Mouse (Mus musculus) forebrain, postnatal 0 days (tissue): ENCODE data around the gene Dapk3. TPM values are rescaled to one million over a fixed set of nuclear protein-coding genes. Genes with fewer than 3 reads are reported as not detected.

ENCODE experiments used
- ATAC-seq: fragments of 200-750 bp; cut with Nextera tagmentation; 2 replicates; pipeline ENCODE4 v1.8.0; 2017; ENCODE audit warnings: mild to moderate bottlenecking, moderate library complexity
- DNase-seq: peaks from one replicate; pipeline ENCODE4 v3.0.0-alpha.2; 2015
- H3K27ac ChIP-seq: fragments of 300-500 bp; sonication (generic); 2 replicates; pipeline ENCODE4 v1.5.1; 2014; ENCODE audit warnings: low read depth, mild to moderate bottlenecking, antibody characterized with exemption, low read length, moderate library complexity, mixed read lengths
- H3K27me3 ChIP-seq: fragments of 300-500 bp; sonication (generic); 2 replicates; pipeline ENCODE4 v1.6.1; 2014; ENCODE audit warnings: mild to moderate bottlenecking, low read length, mixed read lengths; ENCODE audit not compliant: insufficient read depth
- H3K36me3 ChIP-seq: fragments of 300-500 bp; sonication (generic); 2 replicates; pipeline ENCODE4 v1.6.1; 2014; ENCODE audit warnings: mild to moderate bottlenecking, moderate library complexity; ENCODE audit not compliant: insufficient read depth
- H3K4me1 ChIP-seq: fragments of 300-500 bp; sonication (generic); 2 replicates; pipeline ENCODE4 v1.6.1; 2014; ENCODE audit warnings: antibody characterized with exemption; ENCODE audit not compliant: insufficient read depth
- H3K4me2 ChIP-seq: fragments of 300-500 bp; sonication (generic); 2 replicates; pipeline ENCODE4 v1.6.1; 2014; ENCODE audit warnings: low read depth, mild to moderate bottlenecking, moderate library complexity
- H3K4me3 ChIP-seq: fragments of 300-500 bp; sonication (generic); 2 replicates; pipeline ENCODE4 v1.5.1; 2014; ENCODE audit warnings: low read depth, low read length, mixed read lengths
- H3K9ac ChIP-seq: fragments of 300-500 bp; sonication (generic); 2 replicates; pipeline ENCODE4 v1.6.1; 2014; ENCODE audit warnings: mild to moderate bottlenecking
- H3K9me3 ChIP-seq: fragments of 300-500 bp; sonication (generic); 2 replicates; pipeline ENCODE4 v1.6.1; 2016; ENCODE audit warnings: low read length
- CTCF ChIP-seq: sonication (generic); IDR thresholded peaks from 2 replicates; pipeline ENCODE4 v1.5.1; 2016; ENCODE audit warnings: antibody characterized with exemption, control low read depth, low read depth
- WGBS: fragments of 180-500 bp; shearing (Covaris S2); extraction: QIAGEN DNeasy Blood & Tissue Kit; methylation state at CpG from one replicate; pipeline ENCODE4 v1.1.7; 2014; 5-methylcytosine and 5-hydroxymethylcytosine counted together
- polyA plus RNA-seq: library from polyadenylated mRNA; unstranded; fragments of >200 nt; fragmentation: Nextera tagmentation; extraction: Ambion mirVana; gene quantifications from 2 replicates; pipeline ENCODE4 v1.2.1, GENCODE M21; 2015
- total RNA-seq: library from RNA; depleted of rRNA; stranded (reverse); fragments of >200 nt; gene quantifications from 2 replicates; pipeline ENCODE4 v1.2.3, GENCODE M21; 2014

Dapk3 gene
- total and polyA plus RNA-seq, 2 experiments from 2014 or later, result 58.1 to 64.6 TPM

GRCm38 (mm10) chr10:81189821-81190220 lies 7.0 kb downstream of the Dapk3 start:
- Histone ChIP-seq H3K4me1 (peaks cover 11% of the 10 kb centered on the region), H3K36me3 (peaks cover 29% of the 10 kb centered on the region), H3K4me2 (no peak overlapping the region), H3K9me3 (no peaks in the 10 kb centered on the region), H3K27ac (no peak overlapping the region), H3K27me3 (0 out of 2 replicates have a peak, but pooled peaks cover 7% of the 10 kb centered on the region), H3K9ac (no peak overlapping the region), H3K4me3 (no peak overlapping the region)
- no peak for TF ChIP-seq CTCF
- 83% methylated on average over 26 of the region's 26 CpGs for WGBS
- DNase-seq (no peak), ATAC-seq (no peak)

DNA sequence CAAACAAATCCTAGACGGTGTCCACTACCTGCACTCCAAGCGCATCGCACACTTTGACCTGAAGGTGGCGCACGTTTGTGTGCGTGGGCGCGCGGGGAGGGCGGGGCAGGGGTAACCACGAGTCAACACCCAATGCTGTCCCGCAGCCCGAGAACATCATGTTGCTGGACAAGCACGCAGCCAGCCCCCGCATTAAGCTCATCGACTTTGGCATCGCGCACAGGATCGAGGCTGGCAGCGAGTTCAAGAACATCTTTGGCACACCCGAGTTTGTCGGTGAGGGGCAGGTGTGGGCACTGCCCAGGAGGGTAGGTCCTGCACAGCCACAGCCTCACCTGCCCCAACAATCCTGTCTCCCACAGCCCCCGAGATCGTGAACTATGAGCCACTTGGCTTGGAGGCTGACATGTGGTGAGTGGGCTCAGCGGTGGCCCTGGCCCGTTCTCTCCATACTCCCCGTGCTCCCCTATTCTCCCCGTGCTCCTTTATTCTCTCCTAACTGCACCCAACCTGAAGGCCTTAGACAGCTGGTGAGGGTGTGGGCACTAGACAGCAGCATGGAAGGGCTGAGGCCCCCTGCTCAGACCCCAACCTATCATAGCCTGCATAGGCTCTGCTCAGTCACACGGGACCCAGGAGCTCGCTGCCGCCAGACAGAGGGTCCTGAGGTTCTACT lies 7.6 kb downstream of the Dapk3 start:
- peak; percentile 62 for TF ChIP-seq CTCF
- Histone ChIP-seq H3K9me3 (no peaks in the 10 kb centered on the region), H3K27ac (no peak overlapping the region), H3K27me3 (peaks cover 12% of the 10 kb centered on the region; the same call in 1 of the 2 replicates), H3K36me3 (peaks cover 23% of the 10 kb centered on the region), H3K9ac (no peak overlapping the region), H3K4me3 (no peak overlapping the region), H3K4me2 (no peak overlapping the region), H3K4me1 (peaks cover 11% of the 10 kb centered on the region)
- 71% methylated on average over 31 of the region's 31 CpGs for WGBS
- DNase-seq, result no peak
- ATAC-seq, result no peak

- H3K27ac ChIP-seq, result no peak overlapping the region
- H3K27me3 ChIP-seq, result peaks cover 15% of the 10 kb centered on the region; the same call in 1 of the 2 replicates
- WGBS, result 64% methylated on average over 6 of the region's 6 CpGs
- DNase-seq (no peak), ATAC-seq (no peak)
- no peaks in the 10 kb centered on the region for H3K9me3 ChIP-seq
- peak; percentile 45 for TF ChIP-seq CTCF
- H3K36me3 ChIP-seq, result peaks cover 19% of the 10 kb centered on the region; the same call in 1 of the 2 replicates
- no peak overlapping the region for H3K4me2 ChIP-seq
- no peak overlapping the region for H3K4me3 ChIP-seq
- H3K9ac ChIP-seq, result no peak overlapping the region
- H3K4me1 ChIP-seq, result peaks cover 11% of the 10 kb centered on the region
Measured at GRCm38 (mm10) chr10:81190912-81191321, 8.1 kb downstream of the Dapk3 start.

GRCm38 (mm10) chr10:81191342-81191982 lies 8.7 kb downstream of the Dapk3 start:
- H3K4me1 ChIP-seq, result peaks cover 11% of the 10 kb centered on the region
- no peak for DNase-seq
- no peak overlapping the region for H3K4me3 ChIP-seq
- ATAC-seq, result no peak
- peaks cover 16% of the 10 kb centered on the region; the same call in 1 of the 2 replicates for H3K27me3 ChIP-seq
- peaks cover 19% of the 10 kb centered on the region; the same call in 1 of the 2 replicates for H3K36me3 ChIP-seq
- no peak overlapping the region; the same call in 1 of the 2 replicates for H3K9ac ChIP-seq
- peak overlapping the region; percentile 96; the same call in 1 of the 2 replicates for H3K27ac ChIP-seq
- 91% methylated on average over 18 of the region's 18 CpGs for WGBS
- peak overlapping the region; percentile 95; the same call in 1 of the 2 replicates for H3K4me2 ChIP-seq
- TF ChIP-seq CTCF, result no peak
- no peaks in the 10 kb centered on the region for H3K9me3 ChIP-seq

- Histone ChIP-seq H3K4me1 (peaks cover 11% of the 10 kb centered on the region), H3K9ac (peak overlapping the region; percentile 54), H3K4me3 (peak overlapping the region; percentile 57), H3K9me3 (no peaks in the 10 kb centered on the region), H3K36me3 (peaks cover 13% of the 10 kb centered on the region; the same call in 1 of the 2 replicates), H3K4me2 (peak overlapping the region; percentile 95), H3K27ac (peak overlapping the region; percentile 96), H3K27me3 (peaks cover 16% of the 10 kb centered on the region; the same call in 1 of the 2 replicates)
- peak; percentile 96 for DNase-seq
- TF ChIP-seq CTCF, result peak; percentile 40; the same call in 1 of the 2 replicates
- peak; percentile 93 for ATAC-seq
- 2% methylated on average over 86 of the region's 93 CpGs for WGBS
Measured at GRCm38 (mm10) chr10:81192270-81192967, 9.6 kb downstream of the Dapk3 start.

GRCm38 (mm10) chr10:81192968-81193501 lies 10.2 kb downstream of the Dapk3 start:
- peak; percentile 54 for ATAC-seq
- WGBS, result 3% methylated on average over 19 of the region's 19 CpGs

More at GRCm38 (mm10) chr10:81192968-81193501, 10.2 kb downstream of the Dapk3 start:
- peaks cover 16% of the 10 kb centered on the region; the same call in 1 of the 2 replicates for H3K27me3 ChIP-seq
- H3K9me3 ChIP-seq, result no peaks in the 10 kb centered on the region
- H3K36me3 ChIP-seq, result peaks cover 13% of the 10 kb centered on the region; the same call in 1 of the 2 replicates
- no peak for DNase-seq
- peak overlapping the region; percentile 96 for H3K27ac ChIP-seq
- H3K4me2 ChIP-seq, result peak overlapping the region; percentile 95
- H3K9ac ChIP-seq, result peak overlapping the region; percentile 54
- TF ChIP-seq CTCF, result no peak; the same call in 1 of the 2 replicates
- H3K4me3 ChIP-seq, result peak overlapping the region; percentile 57
- H3K4me1 ChIP-seq, result peaks cover 11% of the 10 kb centered on the region
